Mouse (Mus musculus): Measurements from ENCODE around the gene Prkch. TPM values are rescaled to one million over a fixed set of nuclear protein-coding genes. Genes with fewer than 3 reads are reported as not detected.

The Prkch gene
- polyA plus RNA-seq, 1 experiment = 1.6 TPM

DNA sequence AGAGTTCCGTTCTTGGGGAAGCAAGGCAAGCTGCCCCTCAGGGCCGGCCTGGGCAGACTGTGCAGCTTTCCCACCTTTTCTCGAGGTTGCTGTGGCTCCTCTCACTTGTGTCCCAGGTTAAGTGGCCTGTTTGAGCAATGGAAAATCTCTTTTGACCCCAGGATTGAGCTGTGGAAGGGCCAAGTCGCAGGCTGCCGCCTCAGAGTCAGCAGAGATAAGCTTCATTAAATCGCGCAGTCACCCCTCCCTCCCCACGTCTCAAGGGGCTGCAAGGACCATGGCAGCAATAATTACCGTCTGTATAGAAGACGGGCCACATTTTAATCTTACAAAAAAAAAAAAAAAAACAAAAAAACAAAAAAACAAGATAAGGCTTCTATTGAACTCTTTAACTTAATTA, 20.4 kb upstream of the Prkch start:
- H3K27ac ChIP-seq (ENCODE audit: control insufficient read depth, insufficient read depth, low read depth, low read length) = no peak overlapping the region
- no peak overlapping the region for H3K4me3 ChIP-seq (ENCODE audit: control insufficient read depth, low read depth, low read length)
- TF ChIP-seq POLR2A (IDR thresholded peaks at IDR 0.05; ENCODE audit: control insufficient read depth, low read depth, low read length) (no peak), CTCF (IDR thresholded peaks at IDR 0.05; ENCODE audit: control insufficient read depth, insufficient read depth, insufficient replicate concordance, low read depth, low read length) (no peak)
- H3K27me3 ChIP-seq (ENCODE audit: control insufficient read depth, insufficient read depth, low read length) = no peaks in the 10 kb centered on the region
- H3K4me1 ChIP-seq (ENCODE audit: control insufficient read depth, insufficient read depth, low read length) = peaks cover 4% of the 10 kb centered on the region; the same call in 1 of the 2 replicates
- H3K36me3 ChIP-seq (ENCODE audit: control insufficient read depth, insufficient read depth, low read length) = no peaks in the 10 kb centered on the region

DNA sequence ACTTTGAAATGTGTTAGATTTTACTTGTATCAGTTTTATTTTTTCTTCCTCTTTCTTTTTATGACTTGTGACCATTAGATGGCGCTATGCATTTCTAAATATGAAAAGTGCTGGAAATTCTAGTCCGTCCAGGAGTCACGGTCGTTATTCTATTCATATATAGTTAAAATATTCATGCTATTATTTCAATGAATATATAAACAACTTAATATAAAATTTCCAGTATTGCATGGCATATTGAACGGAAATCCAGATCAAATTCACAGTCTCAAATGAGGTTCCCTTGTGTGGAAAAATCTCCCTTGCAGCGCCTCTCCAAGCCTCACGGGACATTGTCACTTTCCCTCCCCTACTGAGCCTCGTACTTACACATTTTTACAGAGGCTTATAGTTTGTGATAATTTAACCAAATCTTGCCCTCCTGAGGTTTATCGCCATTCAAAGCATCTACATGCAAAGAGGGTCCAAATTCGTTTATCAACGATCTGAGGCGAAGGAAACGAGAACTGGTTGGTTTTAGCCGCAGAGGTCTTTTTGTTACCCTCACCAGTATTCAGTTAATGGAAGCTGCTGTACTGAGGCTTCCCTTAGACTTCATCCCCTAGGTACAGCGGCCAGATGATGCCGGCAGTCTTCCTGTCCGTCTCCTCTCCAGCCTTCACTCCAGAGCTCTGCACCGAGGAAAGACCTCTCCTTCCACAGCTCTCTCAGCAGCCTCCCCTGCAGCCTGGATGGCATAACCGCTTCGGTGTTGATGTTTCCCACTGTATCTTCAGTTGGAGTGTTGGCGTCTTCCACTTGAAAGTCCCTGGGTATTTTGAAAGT, 19.6 kb upstream of the Prkch start:
- Histone ChIP-seq H3K27me3 (ENCODE audit: control insufficient read depth, insufficient read depth, low read length) (no peaks in the 10 kb centered on the region), H3K36me3 (ENCODE audit: control insufficient read depth, insufficient read depth, low read length) (no peaks in the 10 kb centered on the region), H3K27ac (ENCODE audit: control insufficient read depth, insufficient read depth, low read depth, low read length) (no peak overlapping the region), H3K4me1 (ENCODE audit: control insufficient read depth, insufficient read depth, low read length) (peaks cover 4% of the 10 kb centered on the region; the same call in 1 of the 2 replicates), H3K4me3 (ENCODE audit: control insufficient read depth, low read depth, low read length) (peak overlapping the region; percentile 5)
- TF ChIP-seq CTCF (IDR thresholded peaks at IDR 0.05; ENCODE audit: control insufficient read depth, insufficient read depth, insufficient replicate concordance, low read depth, low read length) (no peak), POLR2A (IDR thresholded peaks at IDR 0.05; ENCODE audit: control insufficient read depth, low read depth, low read length) (no peak)

DNA sequence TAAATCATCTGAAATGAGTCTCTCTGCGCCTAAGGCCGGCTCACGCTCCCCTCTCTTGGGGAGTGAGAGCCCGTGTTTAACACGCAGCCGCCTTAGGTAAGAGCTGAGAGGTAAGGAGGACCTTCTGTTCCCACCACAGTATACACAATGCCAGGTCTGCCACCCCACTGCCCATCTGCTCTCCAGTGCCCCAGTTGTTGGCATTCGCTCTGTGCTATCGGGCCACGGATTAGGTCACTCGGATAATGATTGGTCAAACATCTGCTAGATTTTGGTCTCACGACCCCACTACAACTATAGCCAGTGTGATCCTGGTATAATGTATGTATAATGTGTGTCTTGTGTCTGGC, 19.0 kb upstream of the Prkch start:
- Histone ChIP-seq H3K4me1 (ENCODE audit: control insufficient read depth, insufficient read depth, low read length) (peaks cover 4% of the 10 kb centered on the region; the same call in 1 of the 2 replicates), H3K36me3 (ENCODE audit: control insufficient read depth, insufficient read depth, low read length) (no peaks in the 10 kb centered on the region), H3K4me3 (ENCODE audit: control insufficient read depth, low read depth, low read length) (peak overlapping the region; percentile 5), H3K27me3 (ENCODE audit: control insufficient read depth, insufficient read depth, low read length) (no peaks in the 10 kb centered on the region), H3K27ac (ENCODE audit: control insufficient read depth, insufficient read depth, low read depth, low read length) (no peak overlapping the region)
- TF ChIP-seq CTCF (IDR thresholded peaks at IDR 0.05; ENCODE audit: control insufficient read depth, insufficient read depth, insufficient replicate concordance, low read depth, low read length) = no peak
- no peak for TF ChIP-seq POLR2A (IDR thresholded peaks at IDR 0.05; ENCODE audit: control insufficient read depth, low read depth, low read length)

DNA sequence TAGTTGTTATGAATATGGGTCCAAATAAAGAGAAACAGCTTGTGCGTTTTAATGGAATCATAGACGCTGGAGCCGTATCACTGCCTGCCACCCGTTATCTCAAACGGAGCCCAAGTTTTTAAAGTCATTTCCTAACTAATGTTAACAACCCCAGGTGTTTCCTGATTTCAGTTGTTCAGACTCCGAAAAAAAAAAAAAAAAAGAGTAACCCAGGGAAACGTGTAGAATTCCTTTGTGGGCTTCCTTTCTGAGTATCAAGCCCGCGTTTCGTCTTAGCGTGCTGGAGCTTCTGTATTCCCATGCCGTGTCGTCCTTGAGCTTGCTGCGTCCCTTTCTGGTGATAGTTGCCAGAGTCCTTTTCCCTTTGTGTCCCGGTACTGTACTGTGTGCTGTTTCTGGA, 10.0 kb upstream of the Prkch start:
- Histone ChIP-seq H3K4me1 (ENCODE audit: control insufficient read depth, insufficient read depth, low read length) (peaks cover 5% of the 10 kb centered on the region), H3K36me3 (ENCODE audit: control insufficient read depth, insufficient read depth, low read length) (no peaks in the 10 kb centered on the region), H3K27me3 (ENCODE audit: control insufficient read depth, insufficient read depth, low read length) (no peaks in the 10 kb centered on the region), H3K27ac (ENCODE audit: control insufficient read depth, insufficient read depth, low read depth, low read length) (no peak overlapping the region), H3K4me3 (ENCODE audit: control insufficient read depth, low read depth, low read length) (peak overlapping the region; percentile 6)
- TF ChIP-seq POLR2A (IDR thresholded peaks at IDR 0.05; ENCODE audit: control insufficient read depth, low read depth, low read length) = no peak
- TF ChIP-seq CTCF (IDR thresholded peaks at IDR 0.05; ENCODE audit: control insufficient read depth, insufficient read depth, insufficient replicate concordance, low read depth, low read length) = no peak

DNA sequence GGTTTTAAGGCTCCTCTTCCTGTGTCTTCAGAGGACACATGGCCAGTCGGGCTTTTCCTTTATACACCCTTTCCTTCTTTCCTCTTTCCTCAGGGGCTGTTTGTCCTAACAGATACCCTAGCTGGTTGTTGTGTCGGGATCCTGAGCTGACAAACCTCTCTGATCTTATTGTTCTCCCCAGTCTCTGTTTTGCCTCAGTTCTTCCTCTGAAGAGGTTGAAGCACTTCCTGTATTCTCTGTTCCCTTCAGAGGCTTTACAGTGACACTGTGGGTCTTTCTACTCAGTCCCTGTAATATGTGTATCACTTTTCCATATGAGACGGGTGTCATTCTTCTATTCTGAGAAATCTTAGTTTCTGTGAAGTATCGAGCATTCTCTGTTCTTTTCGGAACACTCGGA, 6.5 kb upstream of the Prkch start:
- TF ChIP-seq POLR2A (IDR thresholded peaks at IDR 0.05; ENCODE audit: control insufficient read depth, low read depth, low read length) = no peak
- TF ChIP-seq CTCF (IDR thresholded peaks at IDR 0.05; ENCODE audit: control insufficient read depth, insufficient read depth, insufficient replicate concordance, low read depth, low read length) = no peak
- peaks cover 5% of the 10 kb centered on the region for H3K4me1 ChIP-seq (ENCODE audit: control insufficient read depth, insufficient read depth, low read length)
- H3K27me3 ChIP-seq (ENCODE audit: control insufficient read depth, insufficient read depth, low read length) = no peaks in the 10 kb centered on the region
- H3K36me3 ChIP-seq (ENCODE audit: control insufficient read depth, insufficient read depth, low read length) = no peaks in the 10 kb centered on the region
- peak overlapping the region; percentile 48; the same call in 1 of the 2 replicates for H3K4me3 ChIP-seq (ENCODE audit: control insufficient read depth, low read depth, low read length)
- H3K27ac ChIP-seq (ENCODE audit: control insufficient read depth, insufficient read depth, low read depth, low read length) = no peak overlapping the region

DNA sequence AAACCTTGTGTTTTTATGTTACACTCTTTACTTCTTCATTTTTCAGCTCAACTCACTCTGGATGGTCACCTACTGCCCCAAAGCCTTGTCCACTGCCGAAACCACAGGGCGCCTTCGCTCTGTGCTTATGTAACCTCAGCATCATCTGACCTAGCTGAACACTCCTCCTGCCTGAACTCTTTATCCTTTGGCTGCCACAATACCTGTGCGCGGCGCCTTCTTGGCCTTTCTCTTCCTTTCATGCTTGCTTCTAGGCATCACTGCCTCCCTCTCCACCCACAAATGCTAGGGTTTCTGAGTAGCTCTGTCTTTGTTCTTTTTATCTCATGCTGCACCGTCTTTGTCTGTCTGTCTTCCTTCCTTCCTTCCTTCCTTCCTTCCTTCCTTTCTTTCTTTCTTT, 3.8 kb upstream of the Prkch start:
- no peak overlapping the region for H3K4me3 ChIP-seq (ENCODE audit: control insufficient read depth, low read depth, low read length)
- no peak overlapping the region for H3K27ac ChIP-seq (ENCODE audit: control insufficient read depth, insufficient read depth, low read depth, low read length)
- peaks cover 2% of the 10 kb centered on the region; the same call in 1 of the 2 replicates for H3K27me3 ChIP-seq (ENCODE audit: control insufficient read depth, insufficient read depth, low read length)
- peaks cover 10% of the 10 kb centered on the region for H3K4me1 ChIP-seq (ENCODE audit: control insufficient read depth, insufficient read depth, low read length)
- TF ChIP-seq CTCF (IDR thresholded peaks at IDR 0.05; ENCODE audit: control insufficient read depth, insufficient read depth, insufficient replicate concordance, low read depth, low read length) = no peak
- TF ChIP-seq POLR2A (IDR thresholded peaks at IDR 0.05; ENCODE audit: control insufficient read depth, low read depth, low read length) = no peak
- H3K36me3 ChIP-seq (ENCODE audit: control insufficient read depth, insufficient read depth, low read length) = no peaks in the 10 kb centered on the region

DNA sequence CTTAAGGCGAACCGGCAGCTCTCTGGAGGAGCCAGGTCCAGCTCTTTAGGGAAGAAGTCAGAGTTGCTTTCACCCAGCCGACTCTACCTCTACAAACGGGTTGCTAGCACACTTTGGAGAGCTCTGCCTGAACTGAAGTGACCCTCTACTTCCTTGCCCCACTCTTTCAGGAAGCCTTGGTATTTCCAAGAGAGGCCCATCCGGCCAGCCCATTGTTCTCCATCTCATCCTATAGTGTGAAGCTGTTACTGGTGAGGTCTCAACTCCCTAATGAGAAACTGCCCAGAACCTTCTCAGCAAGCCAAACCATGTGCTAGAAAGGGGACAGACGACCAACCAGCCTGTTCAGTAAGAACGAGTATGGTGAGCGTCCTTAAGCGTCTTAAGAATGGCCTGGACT, 1.3 kb upstream of the Prkch start:
- Histone ChIP-seq H3K27ac (ENCODE audit: control insufficient read depth, insufficient read depth, low read depth, low read length) (no peak overlapping the region), H3K36me3 (ENCODE audit: control insufficient read depth, insufficient read depth, low read length) (no peaks in the 10 kb centered on the region), H3K27me3 (ENCODE audit: control insufficient read depth, insufficient read depth, low read length) (peaks cover 2% of the 10 kb centered on the region; the same call in 1 of the 2 replicates), H3K4me3 (ENCODE audit: control insufficient read depth, low read depth, low read length) (no peak overlapping the region), H3K4me1 (ENCODE audit: control insufficient read depth, insufficient read depth, low read length) (peaks cover 12% of the 10 kb centered on the region)
- TF ChIP-seq CTCF (IDR thresholded peaks at IDR 0.05; ENCODE audit: control insufficient read depth, insufficient read depth, insufficient replicate concordance, low read depth, low read length) (no peak), POLR2A (IDR thresholded peaks at IDR 0.05; ENCODE audit: control insufficient read depth, low read depth, low read length) (no peak)
